Mouse (Mus musculus) E14TG2a.4 (cell line): ENCODE measurements around the gene Tacc2.

Experiments used
- CTCF ChIP-seq: conservative IDR thresholded peaks from 2 replicates; pipeline ENCODE4 v1.5.1; 2014; ENCODE audit warnings: low read length
- POU5F1 ChIP-seq: IDR thresholded peaks from 2 replicates; pipeline ENCODE4 v1.6.1; 2014; ENCODE audit warnings: low read length, borderline replicate concordance

DNA sequence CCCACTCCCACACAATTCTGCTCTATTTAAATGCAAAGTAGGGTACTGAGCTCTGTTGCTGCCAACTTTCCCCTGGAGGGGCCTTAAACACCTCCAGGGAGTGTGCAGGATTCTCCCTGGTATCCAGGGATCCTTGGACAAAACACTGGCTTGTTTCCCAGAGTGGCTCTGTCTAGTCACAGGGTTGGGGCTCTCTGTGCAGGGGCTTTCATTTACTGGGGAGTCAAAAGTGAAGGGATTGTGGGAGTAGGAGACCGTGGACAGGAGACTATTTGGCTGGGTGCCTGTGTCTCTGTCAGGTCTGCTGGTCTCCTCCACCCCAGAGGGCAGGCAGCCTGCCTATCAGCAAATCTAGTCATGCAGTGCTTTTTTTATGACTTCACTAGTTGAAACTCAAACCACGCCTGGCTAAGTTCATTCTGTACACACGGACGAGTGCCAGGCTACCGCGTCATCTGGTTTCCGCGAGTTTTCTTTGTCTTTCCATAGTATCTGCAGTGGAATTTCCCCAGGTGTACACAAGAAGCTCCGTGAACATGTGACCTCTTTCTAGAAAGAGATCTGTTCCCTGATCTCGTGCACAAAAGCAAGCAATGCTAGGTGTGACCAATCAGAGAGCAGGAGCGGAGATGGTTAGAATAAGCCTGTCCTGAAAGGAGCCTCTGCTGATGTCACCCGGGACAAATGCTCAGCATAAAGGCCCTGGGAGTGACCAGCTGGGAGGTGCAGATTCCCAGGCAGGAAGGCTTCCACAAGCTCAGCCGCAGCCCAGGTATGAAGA lies 2.8 kb upstream of the Tacc2 start:
- TF ChIP-seq CTCF = no peak
- no peak for TF ChIP-seq POU5F1
